Mouse (Mus musculus): ENCODE results near the gene Ddias. TPM values are rescaled to one million over a fixed set of nuclear protein-coding genes. Genes with fewer than 3 reads are reported as not detected.

The Ddias gene
- polyA plus RNA-seq, 1 experiment from 2014 or later: 8.2 TPM

- H3K9ac ChIP-seq: no peak overlapping the region
- H3K27ac ChIP-seq: no peak overlapping the region
- WGBS: 79% methylated on average over 11 of the region's 11 CpGs
- no peaks in the 10 kb centered on the region for H3K27me3 ChIP-seq
- H3K4me2 ChIP-seq: no peak overlapping the region
- no peak for ATAC-seq (replicated peaks; ENCODE audit: insufficient number of reproducible peaks, insufficient read depth, low FRiP score, low read depth)
- no peak overlapping the region for H3K4me3 ChIP-seq
- no peaks in the 10 kb centered on the region for H3K9me3 ChIP-seq (replicated peaks)
- no peaks in the 10 kb centered on the region for H3K36me3 ChIP-seq
- H3K4me1 ChIP-seq (replicated peaks): 0 out of 2 replicates have a peak, but pooled peaks cover 3% of the 10 kb centered on the region
These were observed 54.4 kb downstream of the Ddias start for GRCm38 (mm10) chr7:92819656-92820055.

- H3K36me3 ChIP-seq: no peaks in the 10 kb centered on the region
- no peaks in the 10 kb centered on the region for H3K9me3 ChIP-seq (replicated peaks)
- no peak overlapping the region for H3K4me3 ChIP-seq
- no peak overlapping the region for H3K9ac ChIP-seq
- no peaks in the 10 kb centered on the region for H3K27me3 ChIP-seq
- H3K4me2 ChIP-seq: no peak overlapping the region
- ATAC-seq (replicated peaks; ENCODE audit: insufficient number of reproducible peaks, insufficient read depth, low FRiP score, low read depth): no peak
- H3K27ac ChIP-seq: no peak overlapping the region
- WGBS: 44% methylated on average over 9 of the region's 9 CpGs
- 0 out of 2 replicates have a peak, but pooled peaks cover 3% of the 10 kb centered on the region for H3K4me1 ChIP-seq (replicated peaks)
These were observed 56.2 kb downstream of the Ddias start for GRCm38 (mm10) chr7:92817886-92818285.

- WGBS: 71% methylated on average over 2 of the region's 2 CpGs
- Histone ChIP-seq H3K4me1 (replicated peaks) (0 out of 2 replicates have a peak, but pooled peaks cover 3% of the 10 kb centered on the region), H3K9me3 (replicated peaks) (no peaks in the 10 kb centered on the region), H3K27me3 (no peaks in the 10 kb centered on the region), H3K4me2 (no peak overlapping the region), H3K9ac (no peak overlapping the region), H3K36me3 (no peaks in the 10 kb centered on the region), H3K4me3 (no peak overlapping the region), H3K27ac (no peak overlapping the region)
- ATAC-seq (replicated peaks; ENCODE audit: insufficient number of reproducible peaks, insufficient read depth, low FRiP score, low read depth): no peak
These were observed 56.8 kb downstream of the Ddias start for GRCm38 (mm10) chr7:92817242-92817641.

- Histone ChIP-seq H3K4me2 (no peak overlapping the region), H3K4me3 (no peak overlapping the region), H3K4me1 (replicated peaks) (no peaks in the 10 kb centered on the region), H3K27me3 (no peaks in the 10 kb centered on the region), H3K36me3 (no peaks in the 10 kb centered on the region), H3K9ac (no peak overlapping the region), H3K27ac (no peak overlapping the region), H3K9me3 (replicated peaks) (no peaks in the 10 kb centered on the region)
- ATAC-seq (replicated peaks; ENCODE audit: insufficient number of reproducible peaks, insufficient read depth, low FRiP score, low read depth): no peak
- WGBS: 72% methylated on average over 7 of the region's 7 CpGs
These were observed 62.3 kb downstream of the Ddias start for GRCm38 (mm10) chr7:92811667-92812279.

Other genes starting within 250 kb of the Ddias start
- gene Ankrd42, start 237.1 kb downstream of the Ddias start, polyA plus RNA-seq (2015; fragmentation: Nextera tagmentation; extraction: Ambion mirVana): 2.8 and 3.8 TPM in 2 replicates
- gene Pcf11, start 204.3 kb downstream of the Ddias start, polyA plus RNA-seq (2015; fragmentation: Nextera tagmentation; extraction: Ambion mirVana): 13.7 and 16.1 TPM in 2 replicates
- gene Rab30, start 132.6 kb downstream of the Ddias start, polyA plus RNA-seq (2015; fragmentation: Nextera tagmentation; extraction: Ambion mirVana): 8.3 and 10.4 TPM in 2 replicates
- gene Prcp, start 223 bp upstream of the Ddias start, polyA plus RNA-seq (2015; fragmentation: Nextera tagmentation; extraction: Ambion mirVana): 19.1 and 22.0 TPM in 2 replicates
- gene Fam181b, start 205.6 kb upstream of the Ddias start, polyA plus RNA-seq (2015; fragmentation: Nextera tagmentation; extraction: Ambion mirVana): 3.1 and 4.5 TPM in 2 replicates

Measured in heart, embryonic 15.5 days (tissue).